Mouse (Mus musculus): ENCODE data around the gene Ythdc1.

Gene Ythdc1

DNA sequence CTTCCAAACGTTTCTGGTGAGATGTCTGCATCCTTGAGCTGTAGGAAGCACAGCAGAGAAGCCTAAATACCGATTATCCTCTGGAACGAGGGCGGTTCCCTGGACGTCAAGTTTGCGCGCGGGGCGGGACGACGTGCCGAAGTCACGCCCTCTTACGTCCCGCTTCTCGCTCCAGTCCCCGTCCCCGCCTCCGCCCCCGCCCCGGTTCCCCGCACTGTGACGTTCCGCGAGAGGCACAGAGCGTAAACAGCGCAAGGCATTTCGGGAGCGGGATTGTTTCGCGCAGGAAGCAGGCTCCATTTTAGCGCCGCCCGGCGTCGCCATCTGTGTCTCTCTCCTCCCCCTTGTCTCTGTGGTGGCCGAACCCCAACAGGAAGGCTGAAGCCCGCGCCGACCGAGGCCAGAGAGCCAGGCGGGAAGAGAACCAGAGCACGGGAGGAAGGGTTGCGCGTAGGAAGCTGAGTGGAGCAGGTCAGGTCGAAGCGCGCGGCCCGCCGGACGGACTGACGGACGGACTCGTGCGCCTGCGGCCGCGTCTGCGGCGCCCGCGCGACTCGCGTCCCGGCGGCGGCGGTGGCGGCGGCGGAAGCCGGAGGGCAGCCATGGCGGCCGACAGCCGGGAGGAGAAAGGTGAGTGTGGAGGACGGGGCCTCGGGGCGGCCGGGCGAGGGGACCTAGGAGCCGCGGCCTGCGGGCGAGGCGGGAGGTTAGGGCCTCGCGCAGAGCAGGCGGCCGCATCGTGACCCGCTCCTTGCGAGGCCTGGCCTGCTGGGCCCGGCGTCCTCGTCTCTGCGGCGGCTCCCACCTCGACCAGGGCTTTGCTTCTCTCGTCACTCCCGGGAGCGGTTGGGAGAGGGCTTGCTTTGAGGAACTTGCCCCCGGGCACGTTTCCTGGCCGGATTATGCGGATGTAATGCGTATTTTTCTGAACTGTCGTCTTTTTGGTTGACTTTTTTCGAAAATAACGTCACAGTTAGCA is at the start of gene Ythdc1:
Gene Ythdc1 (plus strand): TSS at position 260 of the 979 bp plus-strand sequence.
- under 1% methylated on average over 109 of the region's 111 CpGs for WGBS

DNA sequence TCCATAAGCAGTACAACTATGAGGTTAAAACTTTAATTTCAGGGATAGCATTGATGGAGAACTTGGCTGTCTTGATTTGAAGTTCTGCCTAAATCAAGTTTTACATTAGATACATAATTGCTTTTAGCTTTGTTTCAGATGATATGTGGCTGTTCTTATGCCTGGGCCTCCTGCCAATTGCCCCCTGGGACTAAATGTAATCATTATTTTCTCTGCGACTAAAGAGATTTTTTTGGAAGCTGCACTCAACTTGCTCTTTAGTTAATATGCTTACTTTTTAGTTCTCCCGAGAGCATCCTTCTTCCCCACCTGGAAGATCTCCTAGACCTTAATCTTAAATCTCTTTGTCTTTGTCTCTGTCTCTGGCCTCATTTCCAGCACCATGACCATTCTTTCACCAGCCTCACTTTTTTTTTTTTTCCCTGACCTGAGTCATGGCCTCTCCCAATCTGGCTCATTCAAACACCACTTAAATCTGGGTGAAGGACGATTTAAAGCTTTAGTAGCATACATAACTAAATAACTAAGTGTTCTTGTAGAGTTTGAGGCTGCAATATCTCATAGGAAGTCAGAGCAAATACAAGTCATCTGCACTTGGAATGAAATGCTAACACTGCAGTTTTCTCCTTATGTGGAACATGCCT is 34.9 kb upstream of the Ythdc1 start:
- WGBS = 46% methylated on average over 3 of the region's 3 CpGs

DNA sequence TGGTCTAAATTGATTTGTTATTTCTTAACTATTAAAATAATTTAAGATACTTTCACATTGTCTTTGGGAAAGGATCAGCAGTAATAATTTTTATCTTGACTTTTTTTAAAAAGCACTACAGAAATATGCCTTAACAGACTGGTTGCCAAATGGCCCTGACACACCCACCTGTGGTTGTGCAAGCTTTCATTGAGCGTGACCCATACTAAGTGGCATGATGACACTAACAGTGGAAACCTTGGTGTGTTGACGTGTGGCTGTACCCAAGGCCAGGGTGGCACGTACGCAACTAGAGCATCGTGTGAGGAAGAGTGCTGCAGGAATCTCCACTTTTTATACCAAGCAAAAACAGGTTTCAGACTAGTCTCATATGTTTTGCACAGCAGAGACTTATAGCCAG is 27.1 kb upstream of the Ythdc1 start:
- 97% methylated on average over 5 of the region's 5 CpGs for WGBS

DNA sequence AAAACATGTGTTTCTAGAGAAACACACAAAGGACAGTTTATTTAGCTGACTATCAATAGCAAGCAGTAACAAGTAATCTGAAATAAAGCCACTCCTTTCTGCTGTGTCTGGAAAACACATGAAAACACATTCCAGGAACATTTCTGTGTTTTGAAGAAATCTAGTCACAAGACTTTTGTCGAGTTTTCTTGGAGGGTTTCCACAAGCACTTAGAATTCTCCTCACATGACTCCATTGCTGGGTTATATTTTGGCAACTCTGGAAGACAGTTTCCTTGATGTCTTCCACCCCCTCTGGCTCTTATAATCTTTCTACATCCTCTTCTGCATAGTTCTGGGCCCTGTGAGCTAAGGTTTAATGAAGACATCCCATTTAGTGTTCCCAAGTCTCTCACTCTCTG is 25.6 kb upstream of the Ythdc1 start:
- WGBS = 25% methylated on average over 1 of the region's 1 CpGs

DNA sequence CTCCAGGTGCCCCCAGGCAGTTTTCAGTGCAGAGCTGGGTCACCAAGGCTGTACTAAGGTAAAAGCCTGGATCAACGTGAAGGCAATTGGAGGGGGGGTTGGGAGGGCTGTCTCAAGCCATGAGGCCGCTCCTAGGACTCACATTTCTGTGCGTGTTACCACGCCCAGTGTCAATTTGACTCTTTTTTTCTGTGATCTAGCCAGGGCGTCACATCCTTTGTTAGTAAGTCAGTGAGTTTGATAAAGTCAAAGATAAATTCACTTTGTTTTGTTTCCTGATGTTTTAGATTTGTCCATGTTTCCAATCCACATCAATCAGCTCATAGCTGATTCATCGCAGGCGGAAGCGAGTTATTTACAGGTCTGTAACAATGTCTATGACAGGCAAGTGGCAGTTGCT is 21.0 kb upstream of the Ythdc1 start:
- WGBS = 77% methylated on average over 8 of the region's 8 CpGs

DNA sequence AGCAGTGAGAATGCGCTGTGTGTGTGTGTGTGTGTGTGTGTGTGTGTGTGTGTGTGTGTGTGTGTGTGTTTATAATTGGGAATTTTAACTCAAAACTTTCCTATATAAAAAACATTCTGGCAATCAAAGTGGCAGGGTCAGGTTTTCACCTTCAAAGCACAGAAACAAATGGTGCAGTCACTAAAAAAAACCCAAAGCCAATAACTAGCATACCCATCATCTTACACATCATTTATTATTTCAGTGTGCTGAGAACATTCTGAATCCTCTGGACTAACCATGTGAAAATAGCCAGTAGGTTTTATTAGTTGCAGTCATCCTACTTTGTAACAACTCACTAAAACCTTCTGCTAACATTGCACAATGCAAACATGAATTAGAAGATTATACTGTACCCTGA is 19.8 kb upstream of the Ythdc1 start:
- 76% methylated on average over 1 of the region's 1 CpGs for WGBS

DNA sequence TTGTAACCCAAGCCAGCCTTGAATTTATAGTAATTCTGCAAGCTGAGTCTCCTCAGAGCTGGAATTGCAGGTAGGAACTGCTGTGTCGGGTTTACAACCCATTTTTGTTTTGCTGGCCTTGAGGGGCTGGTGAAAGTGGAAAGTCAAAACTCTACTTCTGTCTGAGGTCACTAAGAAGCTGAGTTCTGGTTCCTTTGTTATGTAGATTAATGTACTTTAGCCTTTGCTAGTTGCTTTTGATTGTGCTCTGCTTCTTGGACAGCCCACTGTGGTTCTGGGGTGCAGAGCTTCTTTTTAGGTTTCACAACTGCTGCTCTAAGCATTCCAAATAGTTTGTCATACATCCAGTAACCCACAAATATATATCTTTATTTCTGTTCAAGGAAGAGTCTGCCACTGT is 17.2 kb upstream of the Ythdc1 start:
- 80% methylated on average over 1 of the region's 1 CpGs for WGBS

DNA sequence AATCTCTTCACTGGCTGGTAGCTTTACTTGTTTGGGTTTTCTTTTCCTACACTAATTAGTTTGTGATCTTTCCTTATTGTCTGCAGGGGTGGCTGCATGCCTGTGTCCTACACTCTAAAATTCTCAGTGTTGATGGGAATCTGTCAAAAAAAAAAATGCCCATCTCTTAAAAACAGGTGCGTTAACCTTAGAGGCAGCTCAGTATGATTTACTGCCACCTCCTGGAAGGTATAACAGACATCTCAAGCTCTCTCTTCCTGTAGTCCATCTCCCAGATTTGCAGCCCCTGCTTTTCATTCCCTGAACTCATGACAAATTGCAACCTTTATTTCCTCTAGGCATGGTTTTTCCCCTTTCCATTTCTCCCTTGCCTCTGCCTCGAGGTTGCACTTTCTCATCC is 14.1 kb upstream of the Ythdc1 start:
- 72% methylated on average over 2 of the region's 2 CpGs for WGBS

DNA sequence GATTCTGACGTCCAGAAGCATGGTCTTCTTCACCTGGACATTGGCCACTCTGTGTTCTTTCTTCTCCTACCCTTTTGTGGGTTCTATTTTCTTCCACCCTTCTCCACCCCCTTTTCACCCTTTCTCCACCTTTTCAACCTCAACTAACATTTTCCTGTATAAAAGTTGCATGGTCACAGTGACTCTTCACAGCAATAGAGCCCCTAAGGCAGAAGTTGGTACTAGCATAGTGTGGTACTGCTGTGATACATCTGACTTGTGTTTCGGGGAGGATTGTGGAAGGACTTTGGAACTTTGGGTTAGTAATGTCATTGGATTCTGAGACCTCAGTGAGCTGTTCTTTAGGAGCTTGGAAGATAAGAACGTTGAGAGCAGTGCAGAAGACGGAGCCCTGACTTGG is 11.8 kb upstream of the Ythdc1 start:
- 75% methylated on average over 4 of the region's 4 CpGs for WGBS

DNA sequence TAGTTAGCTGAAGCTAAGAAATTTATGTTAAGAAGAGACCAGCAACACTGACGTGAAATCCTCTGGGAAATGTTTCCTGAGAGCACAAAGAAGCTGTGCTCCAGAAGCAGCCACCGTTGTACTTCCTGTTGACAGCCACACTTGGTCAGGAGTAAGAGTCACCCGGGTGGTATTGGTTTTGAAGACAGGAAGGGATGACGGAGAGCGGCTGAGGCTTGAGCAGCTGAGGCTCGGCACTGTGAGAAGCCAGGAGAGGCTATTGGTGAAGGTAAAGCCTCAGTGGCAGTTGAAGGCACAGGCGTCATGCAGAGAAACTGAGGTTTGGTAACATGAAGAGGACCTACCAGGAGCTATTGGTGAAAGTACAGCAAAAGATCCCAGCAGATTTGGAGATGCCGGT is 11.2 kb upstream of the Ythdc1 start:
- 66% methylated on average over 8 of the region's 8 CpGs for WGBS

DNA sequence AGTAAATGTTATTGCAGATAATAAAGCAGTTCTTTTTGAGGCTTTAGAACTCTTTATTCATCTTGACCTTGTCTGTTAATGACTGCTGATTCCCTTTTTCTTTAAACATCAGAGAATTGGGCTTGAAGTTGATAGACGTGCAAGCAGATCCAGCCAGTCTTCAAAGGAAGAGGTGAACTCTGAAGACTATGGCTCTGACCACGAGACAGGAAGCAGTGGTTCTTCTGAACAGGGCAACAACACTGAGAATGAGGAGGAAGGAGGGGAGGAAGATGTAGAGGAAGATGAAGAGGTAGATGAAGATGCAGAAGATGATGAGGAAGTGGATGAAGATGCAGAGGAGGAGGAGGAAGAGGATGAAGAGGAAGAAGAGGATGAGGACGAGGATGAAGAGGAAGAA is 12.8 kb downstream of the Ythdc1 start:
- WGBS = 75% methylated on average over 3 of the region's 3 CpGs

DNA sequence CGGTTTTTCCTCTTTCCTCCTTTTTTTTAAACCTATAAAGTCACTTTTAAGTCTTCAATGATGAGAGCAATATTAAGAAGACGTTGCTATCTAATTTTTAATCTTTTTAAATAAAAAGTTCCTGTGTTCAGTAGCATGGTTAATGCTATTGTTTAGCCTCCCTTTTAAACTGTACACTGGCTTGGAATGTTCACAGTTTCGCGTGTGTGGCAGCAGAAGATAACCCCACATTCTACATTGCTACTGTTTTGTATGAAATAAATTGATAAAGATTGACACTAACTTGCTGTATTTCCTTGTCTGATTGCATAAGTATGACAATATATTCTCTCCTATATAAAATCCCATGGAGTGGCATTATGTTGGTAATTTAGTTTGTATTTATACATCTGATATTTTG is 32.4 kb downstream of the Ythdc1 start:
- WGBS = 82% methylated on average over 4 of the region's 4 CpGs

DNA sequence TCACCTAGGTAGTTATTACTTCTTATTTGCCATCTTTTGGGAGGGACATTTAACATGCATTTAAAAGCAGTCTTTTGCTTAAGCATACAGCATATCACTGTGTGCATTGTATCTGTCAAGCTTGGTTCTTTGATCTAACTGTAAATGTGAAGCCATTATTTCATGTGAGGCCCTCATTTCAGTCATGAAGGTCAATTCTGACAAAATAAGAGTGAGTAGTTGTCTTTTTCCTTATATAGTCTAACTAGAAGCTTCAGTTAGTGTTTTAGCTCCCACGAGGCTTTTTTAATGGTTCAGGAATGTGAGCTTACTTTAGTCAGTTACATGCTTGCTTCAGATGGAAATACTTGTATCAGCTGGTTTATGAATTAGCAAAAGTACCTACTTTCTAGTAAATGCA is 34.1 kb downstream of the Ythdc1 start:
- WGBS = 56% methylated on average over 1 of the region's 1 CpGs

DNA sequence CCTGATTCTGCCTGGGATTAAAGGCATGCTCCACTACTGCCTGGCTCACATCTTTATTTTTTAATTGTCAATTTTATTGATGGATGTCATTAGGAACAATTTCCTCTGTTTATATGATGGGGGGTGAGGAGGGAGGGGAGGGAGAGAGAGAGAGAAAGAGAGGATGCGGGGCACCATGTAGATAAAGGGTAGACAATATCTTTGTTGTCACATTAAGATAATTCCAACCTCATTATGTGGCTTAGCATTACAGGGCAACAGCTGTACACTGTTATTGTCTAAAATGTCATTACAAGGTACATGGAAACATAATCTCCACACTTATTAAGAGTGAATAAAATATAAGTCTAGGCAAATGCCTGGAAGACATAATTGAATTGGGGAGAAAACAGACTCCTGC is 35.5 kb downstream of the Ythdc1 start:
- WGBS = 89% methylated on average over 1 of the region's 1 CpGs

DNA sequence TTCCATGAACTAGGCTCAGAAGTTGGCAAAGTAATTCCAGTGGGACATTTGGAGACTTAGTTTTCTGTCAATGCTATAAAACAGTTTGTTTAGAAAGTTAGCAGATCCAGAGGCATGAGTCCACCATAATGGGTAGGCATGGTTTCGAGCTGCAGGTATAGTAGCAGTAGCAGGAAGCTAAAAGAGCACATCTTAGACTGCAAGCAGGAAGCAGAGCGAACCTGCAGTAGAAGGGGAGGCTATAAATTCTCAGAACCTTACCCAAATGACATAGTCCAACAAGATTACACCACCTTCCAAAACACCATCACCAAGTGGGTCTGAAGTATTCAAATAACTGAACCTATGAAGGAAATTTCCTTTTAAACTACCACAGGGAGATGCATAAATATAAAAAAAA is 36.2 kb downstream of the Ythdc1 start:
- 92% methylated on average over 2 of the region's 2 CpGs for WGBS

DNA sequence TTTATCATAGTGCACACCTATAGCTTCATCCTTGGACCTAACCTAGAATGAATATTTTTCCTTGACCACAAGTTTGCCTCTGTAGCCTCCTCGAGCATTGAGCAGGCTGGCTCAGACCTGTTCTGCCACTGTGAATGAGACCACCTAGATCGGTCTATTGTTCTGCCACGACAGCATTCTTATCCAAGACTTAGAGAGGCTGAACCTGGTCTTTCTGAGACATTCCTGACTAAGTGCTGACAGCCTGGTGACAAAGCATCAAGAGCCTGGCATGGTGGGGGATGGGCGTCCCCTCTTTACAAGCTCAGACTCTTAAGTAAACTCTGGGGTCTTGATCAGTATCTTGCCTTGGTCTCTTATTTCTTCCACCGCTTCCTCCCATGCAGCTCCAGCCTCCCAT is 47.6 kb downstream of the Ythdc1 start:
- WGBS = 70% methylated on average over 5 of the region's 5 CpGs

DNA sequence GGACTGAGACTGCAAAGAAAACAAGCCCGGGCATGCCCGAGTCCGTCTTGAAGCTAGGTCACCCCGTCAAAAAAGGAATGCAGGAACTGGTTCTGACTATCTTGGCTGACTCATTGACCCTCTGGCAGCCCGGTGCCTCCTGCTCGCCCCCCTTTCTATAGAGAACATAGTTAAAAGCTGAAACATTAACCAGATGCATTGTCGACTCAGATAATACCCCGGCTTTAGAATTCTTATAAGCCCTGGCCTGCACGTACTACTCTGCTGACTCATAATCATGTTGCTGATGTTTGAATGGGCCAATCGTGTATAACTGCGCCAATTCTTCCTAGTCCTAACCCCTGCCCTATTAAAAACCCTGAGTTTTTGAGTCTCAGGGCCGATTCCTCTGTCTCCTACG is 52.5 kb downstream of the Ythdc1 start:
- 85% methylated on average over 13 of the region's 13 CpGs for WGBS

DNA sequence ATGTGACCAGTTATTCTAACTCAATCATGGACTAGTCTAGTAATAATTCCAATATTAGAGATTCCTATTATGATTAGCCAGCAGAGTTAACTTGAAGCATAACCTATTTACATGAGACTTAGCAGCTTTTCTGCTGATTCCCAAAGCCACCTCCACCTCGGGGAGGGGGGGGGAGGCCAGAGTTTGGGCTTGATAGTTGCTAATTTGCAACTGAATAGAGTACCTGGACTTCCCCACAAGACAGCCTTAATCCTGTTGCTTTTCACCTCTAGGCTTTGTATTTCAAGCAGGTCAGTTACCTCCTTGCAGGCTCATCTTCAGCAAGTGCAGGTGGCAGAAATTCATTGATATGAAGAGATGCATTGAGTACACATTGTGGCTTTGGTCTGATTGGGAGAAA is 53.7 kb downstream of the Ythdc1 start:
- 28% methylated on average over 1 of the region's 1 CpGs for WGBS

DNA sequence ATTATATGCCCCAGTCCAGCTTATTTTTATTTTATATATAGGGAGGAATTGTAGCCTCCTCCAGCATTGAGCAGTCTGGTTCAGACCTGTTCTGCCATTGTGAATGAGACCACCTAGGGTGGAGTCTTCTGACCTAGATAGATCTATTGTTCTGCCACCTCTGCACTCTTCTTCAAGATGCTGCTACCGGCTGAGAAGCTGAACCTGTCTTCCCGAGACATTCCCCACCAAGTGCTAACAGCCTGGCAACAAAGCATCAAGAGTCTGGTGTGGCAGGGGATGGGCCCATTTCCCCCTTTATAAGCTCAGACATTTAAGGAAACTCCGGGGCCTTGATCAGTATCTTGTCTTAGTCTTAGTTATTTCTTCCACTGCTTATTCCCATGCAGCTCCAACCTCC is 54.3 kb downstream of the Ythdc1 start:
- 65% methylated on average over 3 of the region's 3 CpGs for WGBS

DNA sequence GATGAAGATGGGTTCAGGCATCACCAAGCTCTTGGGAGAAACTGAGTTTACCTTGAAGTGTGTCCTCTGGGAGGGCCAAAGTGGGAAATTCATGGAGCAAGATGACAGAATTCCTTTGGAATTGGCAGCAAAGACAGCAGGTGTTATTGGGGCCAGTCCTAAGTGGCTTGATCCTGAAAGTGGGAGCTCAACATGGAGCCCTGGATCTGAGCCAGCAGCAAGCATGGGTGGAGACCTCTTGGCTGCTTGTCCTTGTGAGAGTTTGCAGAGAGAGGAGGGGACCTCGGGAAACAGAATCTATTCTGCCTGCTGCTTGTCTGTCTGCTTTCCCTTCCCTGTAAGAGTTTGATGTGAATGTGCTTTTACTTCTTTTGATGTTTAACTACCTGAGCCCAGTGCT is 67.9 kb downstream of the Ythdc1 start:
- 35% methylated on average over 1 of the region's 1 CpGs for WGBS

All from cerebral cortex, adult 2 months (tissue).